Mouse (Mus musculus) CH12.LX (cell line): ENCODE measurements around the gene Il6st. TPM values are rescaled to one million over a fixed set of nuclear protein-coding genes. Genes with fewer than 3 reads are reported as not detected.

Experiments used
- DNase-seq: peaks from one replicate; pipeline ENCODE4 v3.0.0-alpha.2; 2013; ENCODE audit errors: extremely low read depth
- H3K27ac ChIP-seq: 2 replicates; pipeline ENCODE4 v1.5.1; 2012; ENCODE audit warnings: low read depth, mild to moderate bottlenecking, control low read depth, moderate library complexity; ENCODE audit not compliant: insufficient read depth
- H3K27me3 ChIP-seq: replicated peaks from 2 replicates; pipeline ENCODE3; 2012; ENCODE audit warnings: inconsistent platforms
- H3K36me3 ChIP-seq, 2 experiments: replicated peaks in 1 of 2; 2 replicates each; pipeline versions ENCODE3 to v1.6.1; 2012; ENCODE audit warnings: inconsistent platforms in 1 of 2, low read length in 1 of 2, mild to moderate bottlenecking in 1 of 2, mixed read lengths in 1 of 2, moderate library complexity in 1 of 2; ENCODE audit not compliant: control insufficient read depth in 1 of 2, insufficient read depth in 1 of 2
- H3K4me1 ChIP-seq, 2 experiments: 2 replicates each; pipeline ENCODE4 v1.6.1; 2012; ENCODE audit warnings: inconsistent platforms in 1 of 2, moderate library complexity in 1 of 2; ENCODE audit not compliant: insufficient read depth in 2 of 2, control insufficient read depth in 1 of 2
- H3K4me2 ChIP-seq: 2 replicates; pipeline ENCODE4 v1.6.1; 2012; ENCODE audit warnings: low read depth, mild to moderate bottlenecking, control low read depth; ENCODE audit not compliant: poor library complexity, insufficient read depth, severe bottlenecking
- H3K4me3 ChIP-seq, 3 experiments: fragments of 150-350 bp in 1 of 3; sonication (generic) in 1 of 3; replicated peaks in 1 of 3; 2 replicates each; pipeline versions ENCODE3 to v1.5.1; 2011 to 2012; ENCODE audit warnings: low read depth in 2 of 3, low read length in 2 of 3, mild to moderate bottlenecking in 2 of 3, moderate library complexity in 2 of 3, control low read depth in 1 of 3, improper control_type of control experiment in 1 of 3, inconsistent platforms in 1 of 3, mixed read lengths in 1 of 3; ENCODE audit not compliant: poor library complexity in 1 of 3
- H3K79me2 ChIP-seq: replicated peaks from 2 replicates; pipeline ENCODE4 v1.6.1; 2012; ENCODE audit warnings: mild to moderate bottlenecking, moderate library complexity; ENCODE audit not compliant: control insufficient read depth, poor library complexity, insufficient read depth, severe bottlenecking; ENCODE audit errors: extremely low read depth
- H3K9ac ChIP-seq: 2 replicates; pipeline ENCODE4 v1.6.1; 2012; ENCODE audit warnings: low read depth, mild to moderate bottlenecking, control low read depth, moderate library complexity; ENCODE audit not compliant: insufficient read depth
- H3K9me3 ChIP-seq: replicated peaks from 2 replicates; pipeline ENCODE3; 2012; ENCODE audit warnings: low read length, inconsistent platforms, mixed read lengths
- CHD2 ChIP-seq: IDR thresholded peaks from 2 replicates; pipeline ENCODE4 v1.6.1; 2011; ENCODE audit warnings: low read length, improper control_type of control experiment
- ELF1 ChIP-seq: IDR thresholded peaks from 2 replicates; pipeline ENCODE4 v1.6.1; 2014; ENCODE audit warnings: low read depth, mild to moderate bottlenecking, inconsistent platforms, low read length, improper control_type of control experiment
- EP300 ChIP-seq: IDR thresholded peaks from 2 replicates; pipeline ENCODE4 v1.6.1; 2011; ENCODE audit warnings: low read length, improper control_type of control experiment
- ETS1 ChIP-seq: conservative IDR thresholded peaks from 2 replicates; pipeline ENCODE4 v1.6.1; 2012; ENCODE audit warnings: low read depth, mild to moderate bottlenecking, inconsistent platforms, low read length, improper control_type of control experiment, moderate library complexity
- GABPA ChIP-seq: IDR thresholded peaks from 2 replicates; pipeline ENCODE4 v1.6.1; 2012; ENCODE audit warnings: low read depth, low read length, improper control_type of control experiment, inconsistent platforms; ENCODE audit not compliant: insufficient replicate concordance
- HCFC1 ChIP-seq: IDR thresholded peaks from 2 replicates; pipeline ENCODE4 v1.6.1; 2012; ENCODE audit warnings: low read depth, mild to moderate bottlenecking, inconsistent platforms, low read length, improper control_type of control experiment
- IRF4 ChIP-seq: IDR thresholded peaks from 2 replicates; pipeline ENCODE4 v1.6.1; 2014; ENCODE audit warnings: low read depth, mild to moderate bottlenecking, inconsistent platforms, low read length, improper control_type of control experiment
- JUND ChIP-seq: conservative IDR thresholded peaks from 2 replicates; pipeline ENCODE4 v1.6.1; 2011; ENCODE audit warnings: low read depth, low read length, improper control_type of control experiment
- MAFK ChIP-seq: IDR thresholded peaks from 2 replicates; pipeline ENCODE4 v1.6.1; 2011; ENCODE audit warnings: low read length, improper control_type of control experiment; ENCODE audit not compliant: insufficient replicate concordance
- MAX ChIP-seq: IDR thresholded peaks from 2 replicates; pipeline ENCODE4 v1.6.1; 2011; ENCODE audit warnings: low read length, improper control_type of control experiment
- MEF2A ChIP-seq: IDR thresholded peaks from 2 replicates; pipeline ENCODE4 v1.6.1; 2014; ENCODE audit warnings: low read depth, mild to moderate bottlenecking, inconsistent platforms, low read length, improper control_type of control experiment, borderline replicate concordance
- MXI1 ChIP-seq: IDR thresholded peaks from 2 replicates; pipeline ENCODE4 v1.6.1; 2011; ENCODE audit warnings: mild to moderate bottlenecking, low read depth, low read length, improper control_type of control experiment
- MYC ChIP-seq: IDR thresholded peaks from 2 replicates; pipeline ENCODE4 v1.6.1; 2011; ENCODE audit warnings: low read depth, mild to moderate bottlenecking, improper control_type of control experiment, low read length
- NELFE ChIP-seq: IDR thresholded peaks from 2 replicates; pipeline ENCODE4 v1.6.1; 2011; ENCODE audit warnings: low read depth, low read length, improper control_type of control experiment
- PAX5 ChIP-seq: IDR thresholded peaks from 2 replicates; pipeline ENCODE4 v1.6.1; 2012; ENCODE audit warnings: low read length, inconsistent platforms, mixed read lengths
- POLR2A ChIP-seq: IDR thresholded peaks from 2 replicates; pipeline ENCODE4 v1.6.1; 2011; ENCODE audit warnings: low read depth, mild to moderate bottlenecking, improper control_type of control experiment, low read length
- SMC3 ChIP-seq: IDR thresholded peaks from 2 replicates; pipeline ENCODE4 v1.6.1; 2011; ENCODE audit warnings: low read depth, low read length, improper control_type of control experiment
- TCF12 ChIP-seq: IDR thresholded peaks from 2 replicates; pipeline ENCODE4 v1.6.1; 2014; ENCODE audit warnings: low read depth, mild to moderate bottlenecking, inconsistent platforms, low read length, improper control_type of control experiment
- USF1 ChIP-seq: IDR thresholded peaks from 2 replicates; pipeline ENCODE4 v1.6.1; 2014; ENCODE audit warnings: low read depth, mild to moderate bottlenecking, inconsistent platforms, low read length, improper control_type of control experiment
- USF2 ChIP-seq: conservative IDR thresholded peaks from 2 replicates; pipeline ENCODE4 v1.6.1; 2011; ENCODE audit warnings: low read depth, low read length, improper control_type of control experiment
- ZMIZ1 ChIP-seq: IDR thresholded peaks from 2 replicates; pipeline ENCODE4 v1.6.1; 2012; ENCODE audit warnings: low read depth, mild to moderate bottlenecking, inconsistent platforms, low read length, improper control_type of control experiment
- ZNF384 ChIP-seq: IDR thresholded peaks from 2 replicates; pipeline ENCODE4 v1.6.1; 2012; ENCODE audit warnings: low read depth, low read length, improper control_type of control experiment, inconsistent platforms
- dilution Hi-C: fragments of 300-500 bp; cut with MboI; formaldehyde crosslinking; loops from 2 replicates; pipeline ENCODE4 v1.14.3; 2020; ENCODE audit warnings: low sequenced_read_pairs; ENCODE audit not compliant: extremely low pct_unique_long_range_greater_than_20kb, extremely low pct_ligation_motif_present
- in situ Hi-C: fragments of 300-500 bp; cut with MboI; formaldehyde crosslinking; loops from 3 replicates; pipeline ENCODE4 v1.14.3; 2019; ENCODE audit warnings: low sequenced_read_pairs, low pct_ligation_motif_present, low pct_unique_long_range_greater_than_20kb, mixed read lengths
- polyA plus RNA-seq: library from polyadenylated mRNA; unstranded; fragments of >175 nt; gene quantifications from 2 replicates; pipeline ENCODE4 v1.2.1, GENCODE M21; 2012; ENCODE audit warnings: low read depth; ENCODE audit not compliant: insufficient read length
- total RNA-seq, 2 experiments: library from RNA; depleted of rRNA; stranded (reverse); fragments of 300-350 nt in 1 of 2; fragments of >200 nt in 1 of 2; gene quantifications; 2 replicates each; pipeline ENCODE4 v1.2.3; 2012 to 2014

The Il6st gene
- total and polyA plus RNA-seq, 3 experiments: 3.5 to 7.6 (median 5.7) TPM

DNA sequence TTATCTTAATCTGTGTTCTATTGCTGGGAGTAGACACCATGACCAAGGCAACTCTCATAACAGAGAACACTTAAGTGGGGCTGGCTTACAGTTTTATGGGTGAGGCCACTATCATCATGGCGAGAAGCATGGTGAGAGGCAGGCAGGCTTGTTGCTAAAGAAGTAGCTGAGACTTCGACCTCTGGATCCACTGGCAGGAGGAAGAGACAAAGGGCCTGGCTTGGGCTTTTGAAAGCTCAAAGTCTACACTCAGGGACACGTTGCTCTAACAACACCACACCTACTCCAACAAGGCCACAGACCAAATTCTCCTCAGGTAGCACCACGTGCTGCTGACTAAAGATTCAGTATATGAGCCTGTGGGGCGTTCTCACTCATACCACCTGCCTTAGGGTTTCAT is 22.4 kb downstream of the Il6st start:
- dilution Hi-C loops (no loop called here), in situ Hi-C loops (no loop called here)
- Histone ChIP-seq H3K9ac (no peak overlapping the region), H3K4me3 (no peak overlapping the region), H3K79me2 (no peaks in the 10 kb centered on the region), H3K4me1 (no peaks in the 10 kb centered on the region), H3K9me3 (peaks cover 4% of the 10 kb centered on the region), H3K4me2 (no peak overlapping the region), H3K27me3 (no peaks in the 10 kb centered on the region), H3K36me3 (peaks cover 53 to 84% of the 10 kb centered on the region in 2 experiments), H3K27ac (no peak overlapping the region)
- DNase-seq: no peak
- no peak for TF ChIP-seq ETS1
- no peak for TF ChIP-seq POLR2A
- no peak for TF ChIP-seq MAFK
- no peak for TF ChIP-seq NELFE
- no peak for TF ChIP-seq JUND
- no peak for TF ChIP-seq ELF1
- no peak for TF ChIP-seq MXI1
- TF ChIP-seq MEF2A: no peak
- TF ChIP-seq HCFC1: no peak
- TF ChIP-seq USF2: no peak
- no peak for TF ChIP-seq GABPA

DNA sequence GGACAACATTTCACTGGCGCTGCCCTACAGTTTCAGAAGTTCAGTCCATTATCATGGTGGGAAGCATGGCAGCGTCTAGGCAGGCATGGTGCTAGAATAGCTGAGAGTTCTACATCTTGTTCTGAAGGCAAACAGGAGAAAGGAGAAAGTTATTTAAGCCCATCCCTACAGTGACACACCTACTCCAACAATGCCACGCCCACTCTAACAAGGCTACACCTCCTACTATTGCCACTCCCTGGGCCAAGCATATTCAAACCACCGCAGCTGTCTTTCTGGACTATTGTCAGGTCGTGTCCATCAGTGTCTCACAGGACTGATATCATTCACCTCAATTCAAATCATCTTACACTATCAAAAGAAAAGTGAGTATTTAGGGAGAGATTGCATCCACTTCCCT is 22.8 kb downstream of the Il6st start:
- no peak for DNase-seq
- dilution Hi-C loops: no loop called here
- Histone ChIP-seq H3K79me2 (no peaks in the 10 kb centered on the region), H3K9me3 (peaks cover 4% of the 10 kb centered on the region), H3K4me3 (no peak overlapping the region), H3K27ac (no peak overlapping the region)
- in situ Hi-C loops: no loop called here
- TF ChIP-seq PAX5 (no peak), IRF4 (no peak), MYC (no peak), NELFE (no peak), CHD2 (no peak), SMC3 (no peak), ZNF384 (no peak), EP300 (no peak), TCF12 (no peak), ZMIZ1 (no peak), MAX (no peak), USF1 (no peak)
- TF ChIP-seq, all 38 proteins: peak for 0
- peaks cover 53 to 84% of the 10 kb centered on the region in 2 experiments for H3K36me3 ChIP-seq
- H3K9ac ChIP-seq: no peak overlapping the region
- H3K4me1 ChIP-seq: no peaks in the 10 kb centered on the region
- H3K27me3 ChIP-seq: no peaks in the 10 kb centered on the region
- H3K4me2 ChIP-seq: no peak overlapping the region
